Mouse (Mus musculus) monocyte, adult 59 days (primary cell): Measurements from ENCODE around the gene Rassf8. TPM values are rescaled to one million over a fixed set of nuclear protein-coding genes. Genes with fewer than 3 reads are reported as not detected.

Experiments
- total RNA-seq, 2 experiments: library from RNA; stranded (reverse); gene quantifications; one replicate each; pipeline ENCODE4 v1.2.4; 2023

Gene Rassf8
- total RNA-seq: 10 to 100 TPM; 19.5 to 20.5 TPM

GRCm38 (mm10) chr6:145746132-145746849 lies at the start of gene Rassf8:
Gene Rassf8 (plus strand): TSS chr6:145746748.

GRCm38 (mm10) chr6:145865289-145865885 lies 118.8 kb downstream of the Rassf8 start, which contains the start of gene Bhlhe41:
Gene Bhlhe41 (minus strand): TSS chr6:145865558.

Other genes with a start within 250 kb of the Rassf8 start
- not detected for gene Lmntd1, start 132.4 kb upstream of the Rassf8 start, total RNA-seq
- not detected for gene Tuba3b, start 131.0 kb upstream of the Rassf8 start, total RNA-seq
- gene Bhlhe41, start 118.8 kb downstream of the Rassf8 start, total RNA-seq: 1 to 10 TPM; 1.0 to 1.6 TPM
- gene Sspn, start 184.9 kb downstream of the Rassf8 start, total RNA-seq: not detected